Mouse (Mus musculus) forebrain, embryonic 16.5 days (tissue): Measurements from ENCODE around the gene Prss38. TPM values are rescaled to one million over a fixed set of nuclear protein-coding genes. Genes with fewer than 3 reads are reported as not detected.

ENCODE experiments used
- ATAC-seq: fragments of 200-750 bp; cut with Nextera tagmentation; 2 replicates; pipeline ENCODE4 v1.8.0; 2017; ENCODE audit warnings: mild to moderate bottlenecking, moderate library complexity
- H3K27ac ChIP-seq: fragments of 300-500 bp; sonication (generic); 2 replicates; pipeline ENCODE4 v1.5.1; 2014; ENCODE audit warnings: low read length, control low read depth
- H3K27me3 ChIP-seq: fragments of 300-500 bp; sonication (generic); replicated peaks from 2 replicates; pipeline ENCODE4 v1.6.1; 2014; ENCODE audit warnings: low read length; ENCODE audit not compliant: control insufficient read depth, insufficient read depth
- H3K36me3 ChIP-seq: fragments of 300-500 bp; sonication (generic); 2 replicates; pipeline ENCODE4 v1.6.1; 2014; ENCODE audit not compliant: control insufficient read depth, insufficient read depth
- H3K4me1 ChIP-seq: fragments of 300-500 bp; sonication (generic); replicated peaks from 2 replicates; pipeline ENCODE4 v1.6.1; 2014; ENCODE audit warnings: low read length; ENCODE audit not compliant: control insufficient read depth, insufficient read depth
- H3K4me2 ChIP-seq: fragments of 300-500 bp; sonication (generic); 2 replicates; pipeline ENCODE4 v1.6.1; 2014; ENCODE audit warnings: mild to moderate bottlenecking, low read length, control low read depth
- H3K4me3 ChIP-seq: fragments of 300-500 bp; sonication (generic); replicated peaks from 2 replicates; pipeline ENCODE4 v1.5.1; 2014; ENCODE audit warnings: mild to moderate bottlenecking, low read length, control low read depth
- H3K9ac ChIP-seq: fragments of 300-500 bp; sonication (generic); replicated peaks from 2 replicates; pipeline ENCODE4 v1.6.1; 2014; ENCODE audit warnings: low read depth, low read length, control low read depth
- H3K9me3 ChIP-seq: fragments of 300-500 bp; sonication (generic); 2 replicates; pipeline ENCODE4 v1.6.1; 2016; ENCODE audit warnings: low read length; ENCODE audit not compliant: control insufficient read depth
- WGBS: fragments of 180-500 bp; shearing (Covaris S2); extraction: QIAGEN DNeasy Blood & Tissue Kit; methylation state at CpG from one replicate; pipeline ENCODE4 v1.1.7; 2014; 5-methylcytosine and 5-hydroxymethylcytosine counted together
- polyA plus RNA-seq: library from polyadenylated mRNA; unstranded; fragments of >200 nt; fragmentation: Nextera tagmentation; extraction: Ambion mirVana; gene quantifications from 2 replicates; pipeline ENCODE4 v1.2.1, GENCODE M21; 2015

Prss38 gene
- polyA plus RNA-seq, 1 experiment from 2014 or later = not detected

DNA sequence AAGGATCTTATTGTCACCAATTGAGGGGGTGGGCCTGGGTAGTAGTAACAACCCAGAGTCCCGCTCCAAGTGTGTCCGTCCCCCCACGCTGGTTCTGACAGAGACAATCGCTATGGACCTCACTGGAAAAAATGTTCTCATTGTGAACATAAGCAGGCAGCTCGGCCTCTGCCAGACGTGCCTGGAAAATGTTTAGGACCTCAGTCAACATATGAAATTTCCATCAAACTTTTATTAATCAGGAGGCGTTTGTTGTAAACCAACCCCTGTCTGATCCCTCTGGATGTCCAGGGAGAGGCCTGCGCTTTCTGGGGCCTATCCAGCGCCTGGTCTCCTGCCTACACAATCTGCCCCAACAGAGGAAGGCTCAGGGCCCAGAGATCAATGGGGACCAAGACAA is 11.4 kb downstream of the Prss38 start:
- Histone ChIP-seq H3K9me3 (no peaks in the 10 kb centered on the region), H3K27me3 (no peaks in the 10 kb centered on the region), H3K4me3 (no peak overlapping the region), H3K4me2 (no peak overlapping the region), H3K4me1 (peaks cover 9% of the 10 kb centered on the region), H3K36me3 (no peaks in the 10 kb centered on the region), H3K27ac (no peak overlapping the region), H3K9ac (no peak overlapping the region)
- ATAC-seq = no peak
- 86% methylated on average over 9 of the region's 9 CpGs for WGBS

DNA sequence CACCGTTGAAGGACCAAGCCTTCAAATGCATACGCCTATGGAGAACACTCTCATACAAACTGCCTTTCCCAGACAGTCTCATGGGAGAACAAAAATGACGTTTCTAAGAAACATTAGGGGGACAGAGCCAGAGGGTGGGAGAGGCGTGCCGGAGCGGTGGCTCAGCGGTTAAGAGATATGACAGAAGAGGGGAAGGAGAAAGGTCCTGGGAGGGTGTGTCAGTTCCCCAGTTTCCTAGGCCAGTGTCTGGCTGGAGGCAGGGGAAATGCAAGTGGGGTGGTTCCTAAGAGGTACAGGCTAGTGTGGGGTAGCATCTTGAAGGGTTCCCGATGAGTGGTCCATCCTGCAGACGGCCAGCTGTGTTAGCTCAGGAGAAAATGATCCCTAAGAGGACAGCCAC is 14.2 kb downstream of the Prss38 start:
- H3K27me3 ChIP-seq = no peaks in the 10 kb centered on the region
- no peak overlapping the region for H3K9ac ChIP-seq

GRCm38 (mm10) chr11:59356874-59357289 is 18.6 kb downstream of the Prss38 start:
- no peaks in the 10 kb centered on the region for H3K27me3 ChIP-seq
- WGBS = 75% methylated on average over 11 of the region's 11 CpGs
- no peak for ATAC-seq
- no peaks in the 10 kb centered on the region for H3K4me1 ChIP-seq
- no peak overlapping the region for H3K4me2 ChIP-seq
- H3K27ac ChIP-seq = no peak overlapping the region
- no peak overlapping the region for H3K9ac ChIP-seq
- no peaks in the 10 kb centered on the region for H3K9me3 ChIP-seq
- no peaks in the 10 kb centered on the region for H3K36me3 ChIP-seq
- no peak overlapping the region for H3K4me3 ChIP-seq

More for the DNA sequence above, 14.2 kb downstream of the Prss38 start:
- H3K27ac ChIP-seq = no peak overlapping the region
- 88% methylated on average over 9 of the region's 9 CpGs for WGBS
- no peak overlapping the region for H3K4me3 ChIP-seq
- no peaks in the 10 kb centered on the region for H3K9me3 ChIP-seq
- H3K36me3 ChIP-seq = no peaks in the 10 kb centered on the region
- ATAC-seq = no peak
- peaks cover 6% of the 10 kb centered on the region for H3K4me1 ChIP-seq
- no peak overlapping the region for H3K4me2 ChIP-seq

- no peaks in the 10 kb centered on the region for H3K4me1 ChIP-seq
- no peak overlapping the region for H3K4me2 ChIP-seq
- H3K27me3 ChIP-seq = no peaks in the 10 kb centered on the region
- H3K4me3 ChIP-seq = no peak overlapping the region
- no peak for ATAC-seq
- no peaks in the 10 kb centered on the region for H3K9me3 ChIP-seq
- 88% methylated on average over 4 of the region's 4 CpGs for WGBS
- no peak overlapping the region for H3K27ac ChIP-seq
- H3K9ac ChIP-seq = no peak overlapping the region
- H3K36me3 ChIP-seq = no peaks in the 10 kb centered on the region
Observed at GRCm38 (mm10) chr11:59354793-59355192, 20.7 kb downstream of the Prss38 start.

- Histone ChIP-seq H3K9ac (no peak overlapping the region), H3K36me3 (no peaks in the 10 kb centered on the region), H3K27ac (no peak overlapping the region), H3K4me2 (no peak overlapping the region), H3K27me3 (no peaks in the 10 kb centered on the region), H3K4me3 (no peak overlapping the region), H3K9me3 (no peaks in the 10 kb centered on the region), H3K4me1 (no peaks in the 10 kb centered on the region)
- WGBS = 83% methylated on average over 2 of the region's 2 CpGs
- no peak for ATAC-seq
Observed at GRCm38 (mm10) chr11:59350326-59350725, 25.1 kb downstream of the Prss38 start.

DNA sequence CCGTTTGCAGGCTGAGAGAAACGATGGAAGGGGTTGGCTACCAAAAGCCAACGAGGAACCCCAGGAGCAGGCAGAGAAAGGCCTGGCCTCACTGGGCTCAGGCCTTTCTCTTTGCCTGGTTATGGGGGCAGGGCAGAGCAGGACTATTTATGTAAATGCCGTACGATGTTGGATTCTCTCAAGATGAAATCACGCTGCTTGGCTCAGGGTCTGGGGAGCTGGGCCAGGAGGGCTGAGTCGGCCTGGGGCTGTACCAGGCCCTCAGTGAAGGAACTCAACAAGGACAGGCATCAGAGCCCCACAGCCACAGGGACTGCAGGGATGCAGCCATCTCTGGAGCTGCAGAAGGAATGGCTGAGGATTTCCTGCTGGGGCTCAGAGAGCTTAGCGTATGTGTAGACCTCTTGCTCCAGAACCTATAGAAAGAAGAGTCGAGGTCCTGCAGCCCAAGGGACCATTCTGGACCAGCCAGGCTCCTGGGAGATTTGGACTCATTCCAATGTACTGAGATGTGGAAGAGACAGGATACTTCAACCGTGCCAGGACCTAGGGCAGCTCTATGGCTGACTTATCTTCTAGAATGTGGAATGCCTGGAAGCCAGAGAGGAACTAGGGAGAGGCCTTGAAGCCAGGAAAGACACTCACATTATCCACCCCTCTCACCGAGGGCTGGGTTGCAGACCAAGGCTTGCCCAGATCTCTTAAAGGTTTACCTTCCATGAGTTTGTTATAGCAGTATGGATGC is 29.1 kb downstream of the Prss38 start:
- Histone ChIP-seq H3K4me1 (no peaks in the 10 kb centered on the region), H3K36me3 (no peaks in the 10 kb centered on the region), H3K27me3 (no peaks in the 10 kb centered on the region), H3K9me3 (no peaks in the 10 kb centered on the region), H3K4me2 (no peak overlapping the region), H3K9ac (no peak overlapping the region), H3K27ac (no peak overlapping the region), H3K4me3 (no peak overlapping the region)
- no peak; the same call in 1 of the 2 replicates for ATAC-seq
- WGBS = 77% methylated on average over 11 of the region's 11 CpGs

DNA sequence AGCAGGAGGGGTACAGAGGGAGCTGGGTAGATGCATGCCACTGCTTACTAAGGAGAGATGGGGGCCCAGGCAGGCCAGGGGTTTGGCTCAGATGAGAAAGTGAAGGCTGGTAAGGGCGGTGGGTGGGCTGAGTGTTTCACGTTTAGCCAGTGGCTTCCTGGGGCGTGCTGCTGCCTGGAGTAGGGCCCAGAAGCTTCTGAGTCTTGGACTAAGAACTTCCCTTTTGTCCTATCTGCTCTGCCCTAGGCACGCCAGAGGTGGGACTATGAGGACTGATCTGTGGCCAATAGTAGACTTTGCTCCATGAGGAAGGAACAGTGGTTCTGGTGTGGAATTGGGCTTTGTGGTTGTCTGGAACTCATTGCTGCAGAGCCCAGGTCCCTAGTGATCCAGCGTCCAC is 32.5 kb downstream of the Prss38 start:
- H3K9ac ChIP-seq = no peak overlapping the region
- ATAC-seq = no peak
- H3K4me3 ChIP-seq = no peak overlapping the region
- H3K4me2 ChIP-seq = no peak overlapping the region
- no peaks in the 10 kb centered on the region for H3K27me3 ChIP-seq
- no peaks in the 10 kb centered on the region for H3K4me1 ChIP-seq
- no peaks in the 10 kb centered on the region for H3K36me3 ChIP-seq
- 78% methylated on average over 5 of the region's 5 CpGs for WGBS
- no peaks in the 10 kb centered on the region for H3K9me3 ChIP-seq
- no peak overlapping the region for H3K27ac ChIP-seq

GRCm38 (mm10) chr11:59338736-59339120 is 36.7 kb downstream of the Prss38 start:
- WGBS = 91% methylated on average over 2 of the region's 2 CpGs
- H3K9ac ChIP-seq = no peak overlapping the region
- no peaks in the 10 kb centered on the region for H3K36me3 ChIP-seq
- H3K4me2 ChIP-seq = no peak overlapping the region
- no peaks in the 10 kb centered on the region for H3K4me1 ChIP-seq
- no peak overlapping the region for H3K4me3 ChIP-seq
- ATAC-seq = no peak
- no peak overlapping the region for H3K27ac ChIP-seq
- H3K27me3 ChIP-seq = no peaks in the 10 kb centered on the region
- H3K9me3 ChIP-seq = no peaks in the 10 kb centered on the region

DNA sequence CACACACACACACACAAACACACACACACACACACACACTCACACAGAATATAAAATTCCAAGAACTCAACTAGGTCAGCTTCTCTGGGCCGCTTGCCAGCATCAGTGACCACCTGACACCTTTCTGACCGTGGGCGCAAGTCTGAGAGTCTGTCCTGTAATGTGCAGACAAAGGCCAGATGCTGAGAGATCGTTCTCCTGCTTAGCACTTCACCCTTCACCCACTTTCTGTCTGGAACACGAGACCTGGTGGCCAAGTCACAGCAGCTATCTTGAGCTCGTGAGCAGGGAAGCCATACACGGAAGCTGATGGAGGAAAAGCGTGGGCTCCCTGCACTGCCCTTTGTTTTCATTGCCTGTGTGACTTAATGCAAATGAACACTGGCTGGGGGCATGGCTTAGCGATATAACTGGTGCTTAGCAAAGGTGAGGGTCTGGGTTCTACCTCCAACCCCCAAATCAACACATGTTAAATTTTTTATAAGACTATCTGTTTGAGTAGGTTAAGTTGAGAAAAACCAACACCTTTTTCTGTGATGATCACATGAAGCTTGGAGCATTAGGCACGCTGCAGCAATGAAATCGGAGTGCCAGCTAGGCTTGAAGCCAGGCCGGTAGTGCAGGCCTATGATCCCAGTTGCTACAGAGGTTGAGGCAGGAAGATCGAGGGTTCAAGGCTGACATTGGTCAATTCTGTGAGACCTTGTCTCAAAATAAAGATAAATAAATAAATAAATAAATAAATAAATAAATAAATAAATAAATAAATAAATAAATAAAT is 37.3 kb downstream of the Prss38 start:
- Histone ChIP-seq H3K4me3 (no peak overlapping the region), H3K36me3 (no peaks in the 10 kb centered on the region), H3K9ac (no peak overlapping the region), H3K27me3 (no peaks in the 10 kb centered on the region), H3K4me2 (no peak overlapping the region), H3K27ac (no peak overlapping the region), H3K4me1 (no peaks in the 10 kb centered on the region), H3K9me3 (no peaks in the 10 kb centered on the region)
- WGBS = 66% methylated on average over 13 of the region's 13 CpGs
- ATAC-seq = no peak
